In the genomic region with DNA sequence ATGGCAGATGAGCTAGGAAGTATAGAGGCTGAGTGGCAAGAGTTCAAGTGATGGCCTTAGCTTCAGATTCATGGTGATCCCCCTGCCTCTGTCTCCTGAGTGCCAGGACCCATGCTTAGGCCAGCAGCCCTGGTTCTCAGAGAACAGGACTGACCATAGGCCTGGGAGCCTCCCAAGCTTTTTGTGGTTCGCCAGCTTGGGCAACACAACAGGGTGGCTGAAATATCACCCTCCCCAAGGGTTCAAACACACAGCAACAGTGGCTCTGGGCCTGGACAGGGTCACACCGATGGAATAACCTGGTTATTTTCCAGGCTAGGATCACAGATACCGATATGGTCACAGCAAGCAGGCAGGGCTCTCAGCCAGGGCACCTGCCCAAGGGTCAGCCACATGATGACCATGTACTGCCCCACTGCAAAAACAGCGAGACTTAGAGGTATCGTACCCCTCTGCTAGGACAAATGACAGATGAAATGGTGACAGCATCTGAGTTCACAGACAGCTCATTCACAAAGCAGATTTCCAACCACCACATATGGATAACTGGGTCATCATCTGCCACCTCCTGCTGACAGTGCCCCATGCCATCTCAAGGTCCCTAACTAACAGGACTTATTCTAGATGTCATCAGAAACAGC, we compare ENCODE assay signal across 15 mouse cellular contexts. TPM values are rescaled to one million over a fixed set of nuclear protein-coding genes. Genes with fewer than 3 reads are reported as not detected.
DNase-seq lines count a peak whose midpoint lies in the region; ATAC-seq and TF ChIP-seq lines count a peak whose summit lies in the region.
"Had no signal": no experiment of that assay in that cellular context is flagged by ENCODE, and none has a peak within 500 bp of the region (broad histone marks: within the 10 kb centered on the region; RNA-seq: fewer than 3 reads in every experiment).

No protein-coding gene starts in this region.

- H3ac ChIP-seq in myocyte (ENCODE audit: control insufficient read depth, insufficient read length): no peak overlapping the region

- ATAC-seq in heart, embryonic 13.5 days (ENCODE audit: extremely low read depth, insufficient number of reproducible peaks, low FRiP score, low TSS enrichment): no peak
- ATAC-seq in liver, embryonic 11.5 days (replicated peaks; ENCODE audit: low FRiP score): no peak
- ATAC-seq: forebrain, embryonic 13.5 days; midbrain, embryonic 13.5 days had no signal

- H3K9ac ChIP-seq in heart, embryonic 13.5 days: peak overlapping the region; percentile 52; the same call in 1 of the 2 replicates
- no peak overlapping the region for H3K9ac ChIP-seq in liver, adult 2 months (ENCODE audit: low read depth, low read length)
- no peak overlapping the region; the same call in 1 of the 2 replicates for H3K9ac ChIP-seq in liver, embryonic 11.5 days (ENCODE audit: low read depth, low read length)
- H3K9ac ChIP-seq: forebrain, embryonic 13.5 days; heart, embryonic 15.5 days; lung, embryonic 15.5 days; midbrain, embryonic 13.5 days had no signal

- no peak for TF ChIP-seq CTCF in liver, adult 2 months (IDR thresholded peaks at IDR 0.05; ENCODE audit: low read depth, low read length)

- TF ChIP-seq POLR2A in liver, adult 2 months (IDR thresholded peaks at IDR 0.05; ENCODE audit: extremely low read depth, insufficient read depth, low read length): no peak
- no peak for TF ChIP-seq POLR2A in myocyte (IDR thresholded peaks at IDR 0.05; ENCODE audit: insufficient read length, low read depth)

- no peak overlapping the region for H3K4me2 ChIP-seq in heart, embryonic 13.5 days
- no peak overlapping the region for H3K4me2 ChIP-seq in liver, embryonic 11.5 days
- H3K4me2 ChIP-seq in myocyte (ENCODE audit: low read depth): peak overlapping the region; percentile 13
- H3K4me2 ChIP-seq: forebrain, embryonic 13.5 days; heart, embryonic 15.5 days; lung, embryonic 15.5 days; midbrain, embryonic 13.5 days had no signal

- no peaks in the 10 kb centered on the region for H3K27me3 ChIP-seq in heart, embryonic 13.5 days (replicated peaks)
- H3K27me3 ChIP-seq in liver, adult 2 months (ENCODE audit: control insufficient read depth, insufficient read depth, low read length): no peaks in the 10 kb centered on the region
- no peaks in the 10 kb centered on the region for H3K27me3 ChIP-seq in liver, embryonic 11.5 days (replicated peaks; ENCODE audit: control insufficient read depth, insufficient read depth, low read length)
- H3K27me3 ChIP-seq in myocyte (ENCODE audit: control insufficient read depth, insufficient read depth, insufficient read length): no peaks in the 10 kb centered on the region
- H3K27me3 ChIP-seq: forebrain, embryonic 13.5 days; heart, embryonic 15.5 days; lung, embryonic 15.5 days; midbrain, embryonic 13.5 days had no signal

- WGBS in heart, embryonic 13.5 days: 84% methylated on average over 5 of the region's 5 CpGs
- WGBS in liver, adult 2 months: 25% methylated on average over 5 of the region's 5 CpGs
- 85% methylated on average over 5 of the region's 5 CpGs for WGBS in liver, embryonic 11.5 days

- no peaks in the 10 kb centered on the region for H3K9me3 ChIP-seq in heart, embryonic 13.5 days
- H3K9me3 ChIP-seq in liver, embryonic 11.5 days (ENCODE audit: control insufficient read depth, low read length): no peaks in the 10 kb centered on the region
- H3K9me3 ChIP-seq: forebrain, embryonic 13.5 days; G1E; heart, embryonic 15.5 days; lung, embryonic 15.5 days; midbrain, embryonic 13.5 days had no signal

- H3K4me1 ChIP-seq in heart, embryonic 13.5 days: peaks cover 87% of the 10 kb centered on the region
- peaks cover 40% of the 10 kb centered on the region for H3K4me1 ChIP-seq in liver, adult 2 months (ENCODE audit: control insufficient read depth, insufficient read depth, low read length)
- peaks cover 36% of the 10 kb centered on the region for H3K4me1 ChIP-seq in liver, embryonic 11.5 days (replicated peaks; ENCODE audit: control insufficient read depth, insufficient read depth, low read length)

- peaks cover 38% of the 10 kb centered on the region for H3K36me3 ChIP-seq in heart, embryonic 13.5 days
- no peaks in the 10 kb centered on the region for H3K36me3 ChIP-seq in liver, adult 2 months (ENCODE audit: control insufficient read depth, insufficient read depth, low read length)
- peaks cover 16% of the 10 kb centered on the region for H3K36me3 ChIP-seq in liver, embryonic 11.5 days (ENCODE audit: control insufficient read depth, insufficient read depth, low read length)
- H3K36me3 ChIP-seq in myocyte (ENCODE audit: control insufficient read depth, insufficient read depth): peaks cover 5% of the 10 kb centered on the region

- H3K79me2 ChIP-seq in liver, adult 2 months (ENCODE audit: control insufficient read depth, insufficient read depth, low read length): peaks cover 60% of the 10 kb centered on the region
- peaks cover 95% of the 10 kb centered on the region for H3K79me2 ChIP-seq in myocyte (ENCODE audit: control insufficient read depth, insufficient read depth)

- no peak overlapping the region for H3K4me3 ChIP-seq in heart, embryonic 13.5 days
- no peak overlapping the region for H3K4me3 ChIP-seq in liver, adult 2 months (ENCODE audit: insufficient read depth, low read depth, low read length)
- H3K4me3 ChIP-seq in liver, embryonic 11.5 days (ENCODE audit: low read depth, low read length): no peak overlapping the region
- no peak overlapping the region for H3K4me3 ChIP-seq in myocyte
- H3K4me3 ChIP-seq: forebrain, embryonic 13.5 days; heart, embryonic 15.5 days; lung, embryonic 15.5 days; midbrain, embryonic 13.5 days had no signal

- H3K27ac ChIP-seq in heart, embryonic 13.5 days (replicated peaks): no peak overlapping the region
- peak overlapping the region; percentile 25 for H3K27ac ChIP-seq in liver, adult 2 months (replicated peaks; ENCODE audit: insufficient read depth, low read depth, low read length)
- H3K27ac ChIP-seq in liver, embryonic 11.5 days (ENCODE audit: low read depth, low read length): no peak overlapping the region
- H3K27ac ChIP-seq: forebrain, embryonic 13.5 days; heart, embryonic 15.5 days; lung, embryonic 15.5 days; midbrain, embryonic 13.5 days had no signal

- peak; percentile 49 for DNase-seq in adrenal gland, adult 2 months
- no peak for DNase-seq in adrenal gland, postnatal 36 days
- no peak for DNase-seq in heart, adult 9 months (ENCODE audit: low spot score in 2 of 2)
- DNase-seq in liver, adult 2 months (ENCODE audit: extremely low read depth, low read depth, low spot score): peak; percentile 91
- DNase-seq in liver, embryonic 11.5 days (ENCODE audit: low spot score): no peak
- DNase-seq in frontal cortex, postnatal 14 days (ENCODE audit: low spot score in 2 of 2): no peak
- DNase-seq: embryo, embryonic 11 days; kidney, adult 11 months had no signal

TF ChIP-seq in myocyte, 11 proteins besides CTCF, POLR2A, EP300 and RAD21 (continues in another document):
- TF ChIP-seq MYOD1 (IDR thresholded peaks at IDR 0.05; ENCODE audit: control insufficient read depth in 1 of 3, insufficient read length in 2 of 3, low read depth in 2 of 3) (peak in 1 of 3 experiments; percentile 9), MAX (IDR thresholded peaks at IDR 0.05; ENCODE audit: low read depth) (no peak), USF1 (IDR thresholded peaks at IDR 0.05; ENCODE audit: low read depth) (no peak)

RNA-seq across cellular contexts. Expression of a gene that starts 8.5 kb away (rescaled TPM):
- 10 to 100 TPM; 41.3 to 44.0 TPM for total RNA-seq in adrenal gland, adult 2 months (2021)
- polyA plus RNA-seq in adrenal gland, adult 2 months (2012; rRNA removed): 66.4 and 70.6 TPM in 2 replicates
- 10 to 100 TPM; 49.0 to 49.7 TPM for total RNA-seq in adrenal gland, postnatal 36 days (2021)
- 85.0 and 87.6 TPM in 2 replicates for polyA plus RNA-seq in heart, embryonic 13.5 days (2015; fragmentation: Nextera tagmentation; extraction: Ambion mirVana)
- total RNA-seq in liver, adult 2 months (2014; rRNA removed): 8.8 and 10.5 TPM in 2 replicates
- 33.5 and 40.0 TPM in 2 replicates for polyA plus RNA-seq in liver, adult 2 months (2012; rRNA removed)
- 96.4 and 99.1 TPM in 2 replicates for polyA plus RNA-seq in liver, embryonic 11.5 days (2014; fragmentation: Nextera tagmentation; extraction: Ambion mirVana)
- 66.9 TPM for polyA plus RNA-seq in myocyte (2012; fragmentation: generic; extraction: Trizol)

RNA-seq across cellular contexts. Expression of a gene that starts 12.3 kb away (rescaled TPM):
- total RNA-seq in adrenal gland, adult 2 months (2021): 1 to 10 TPM; 1.6 to 2.5 TPM
- polyA plus RNA-seq in adrenal gland, adult 2 months (2012; rRNA removed): 1.5 and 2.0 TPM in 2 replicates
- total RNA-seq in adrenal gland, postnatal 36 days (2021): 1 to 10 TPM; 3.5 to 4.7 TPM
- polyA plus RNA-seq in heart, embryonic 13.5 days (2015; fragmentation: Nextera tagmentation; extraction: Ambion mirVana): 14.1 and 14.2 TPM in 2 replicates
- total RNA-seq in liver, adult 2 months (2014; rRNA removed): 0.37 and 0.81 TPM in 2 replicates
- 0.26 and 0.31 TPM in 2 replicates for polyA plus RNA-seq in liver, adult 2 months (2012; rRNA removed)
- polyA plus RNA-seq in liver, embryonic 11.5 days (2014; fragmentation: Nextera tagmentation; extraction: Ambion mirVana): 32.0 and 32.6 TPM in 2 replicates
- 8.0 TPM for polyA plus RNA-seq in myocyte (2012; fragmentation: generic; extraction: Trizol)

RNA-seq across cellular contexts. Expression of a gene that starts 22.4 kb away (rescaled TPM):
- 10 to 100 TPM; 87.3 to 90.5 TPM for total RNA-seq in adrenal gland, adult 2 months (2021)
- polyA plus RNA-seq in adrenal gland, adult 2 months (2012; rRNA removed): 179 and 197 TPM in 2 replicates
- total RNA-seq in adrenal gland, postnatal 36 days (2021): 100 to 1,000 TPM in 1 of 2 experiments, 10 to 100 TPM in 1; 79.6 to 104 TPM
- polyA plus RNA-seq in heart, embryonic 13.5 days (2015; fragmentation: Nextera tagmentation; extraction: Ambion mirVana): 62.1 and 68.1 TPM in 2 replicates
- 86.2 and 93.2 TPM in 2 replicates for total RNA-seq in liver, adult 2 months (2014; rRNA removed)
- polyA plus RNA-seq in liver, adult 2 months (2012; rRNA removed): 142 and 175 TPM in 2 replicates
- 42.5 and 47.9 TPM in 2 replicates for polyA plus RNA-seq in liver, embryonic 11.5 days (2014; fragmentation: Nextera tagmentation; extraction: Ambion mirVana)
- polyA plus RNA-seq in myocyte (2012; fragmentation: generic; extraction: Trizol): 92.1 TPM

RNA-seq across cellular contexts. Expression of a gene that starts 22.5 kb away (rescaled TPM):
- 1 to 10 TPM; 5.6 TPM for total RNA-seq in adrenal gland, adult 2 months (2021)
- polyA plus RNA-seq in adrenal gland, adult 2 months (2012; rRNA removed): 5.2 and 8.4 TPM in 2 replicates
- 1 to 10 TPM; 5.1 to 7.6 TPM for total RNA-seq in adrenal gland, postnatal 36 days (2021)
- 11.9 and 14.6 TPM in 2 replicates for polyA plus RNA-seq in heart, embryonic 13.5 days (2015; fragmentation: Nextera tagmentation; extraction: Ambion mirVana)
- 30.9 and 35.3 TPM in 2 replicates for total RNA-seq in liver, adult 2 months (2014; rRNA removed)
- polyA plus RNA-seq in liver, adult 2 months (2012; rRNA removed): 38.8 and 44.8 TPM in 2 replicates
- 3.4 and 3.5 TPM in 2 replicates for polyA plus RNA-seq in liver, embryonic 11.5 days (2014; fragmentation: Nextera tagmentation; extraction: Ambion mirVana)
- 0.46 TPM for polyA plus RNA-seq in myocyte (2012; fragmentation: generic; extraction: Trizol)
- polyA plus RNA-seq: G1E had no signal

RNA-seq across cellular contexts. Expression of a gene that starts 41.6 kb away (rescaled TPM):
- 1 to 10 TPM; 1.0 to 2.7 TPM for total RNA-seq in adrenal gland, adult 2 months (2021)
- 2.3 and 2.7 TPM in 2 replicates for polyA plus RNA-seq in adrenal gland, adult 2 months (2012; rRNA removed)
- 1 to 10 TPM; 1.1 to 1.3 TPM for total RNA-seq in adrenal gland, postnatal 36 days (2021)
- polyA plus RNA-seq in heart, embryonic 13.5 days (2015; fragmentation: Nextera tagmentation; extraction: Ambion mirVana): 4.5 and 5.0 TPM in 2 replicates
- total RNA-seq in liver, adult 2 months (2014; rRNA removed): not detected in 2 replicates
- polyA plus RNA-seq in liver, adult 2 months (2012; rRNA removed): not detected in 2 replicates
- 6.4 and 8.8 TPM in 2 replicates for polyA plus RNA-seq in liver, embryonic 11.5 days (2014; fragmentation: Nextera tagmentation; extraction: Ambion mirVana)
- polyA plus RNA-seq in myocyte (2012; fragmentation: generic; extraction: Trizol): 0.36 TPM
- polyA plus RNA-seq: G1E had no signal

Comparison
In these comparisons a context has a peak if more than half of its experiments do, and no peak if none do; other contexts are left out.
1. DNase-seq: peak in adrenal gland, adult 2 months (single experiment) and liver, adult 2 months (single experiment); none in adrenal gland, postnatal 36 days (0 of 2), heart, adult 9 months (0 of 2), liver, embryonic 11.5 days (single experiment) and frontal cortex, postnatal 14 days (0 of 2).